Mouse (Mus musculus) testis, adult 2 months (tissue): ENCODE data around the gene Aco2.

Experiments
- CTCF ChIP-seq: fragments of 200-500 bp; IDR thresholded peaks from 2 replicates; pipeline ENCODE4 v1.5.1; 2012; ENCODE audit warnings: low read depth, mild to moderate bottlenecking, inconsistent platforms, low read length, moderate library complexity; ENCODE audit not compliant: control insufficient read depth, insufficient read depth, insufficient replicate concordance
- POLR2A ChIP-seq: fragments of 200-500 bp; IDR thresholded peaks from 2 replicates; pipeline ENCODE4 v1.6.1; 2012; ENCODE audit warnings: low read depth, mild to moderate bottlenecking, inconsistent platforms, low read length, moderate library complexity; ENCODE audit not compliant: control insufficient read depth

GRCm38 (mm10) chr15:81871604-81872261 lies 376 bp upstream of the Aco2 start, which contains the start of gene Phf5a:
- TF ChIP-seq CTCF: no peak
- peak; percentile 13; the same call in 1 of the 2 replicates for TF ChIP-seq POLR2A
